Mouse (Mus musculus) urinary bladder, postnatal 4 days (tissue): ENCODE results near the gene Aif1l.
"Not testable (repeated sequence)": the region's sequence is repeated elsewhere in the genome, so short reads cannot be mapped to it uniquely, and the experiment has no call there.

Experiments used
- DNase-seq, 2 experiments: peaks; one replicate each; pipeline ENCODE4 v3.0.0; 2021 to 2022; ENCODE audit warnings: low spot score in 2 of 2

The Aif1l gene

DNA sequence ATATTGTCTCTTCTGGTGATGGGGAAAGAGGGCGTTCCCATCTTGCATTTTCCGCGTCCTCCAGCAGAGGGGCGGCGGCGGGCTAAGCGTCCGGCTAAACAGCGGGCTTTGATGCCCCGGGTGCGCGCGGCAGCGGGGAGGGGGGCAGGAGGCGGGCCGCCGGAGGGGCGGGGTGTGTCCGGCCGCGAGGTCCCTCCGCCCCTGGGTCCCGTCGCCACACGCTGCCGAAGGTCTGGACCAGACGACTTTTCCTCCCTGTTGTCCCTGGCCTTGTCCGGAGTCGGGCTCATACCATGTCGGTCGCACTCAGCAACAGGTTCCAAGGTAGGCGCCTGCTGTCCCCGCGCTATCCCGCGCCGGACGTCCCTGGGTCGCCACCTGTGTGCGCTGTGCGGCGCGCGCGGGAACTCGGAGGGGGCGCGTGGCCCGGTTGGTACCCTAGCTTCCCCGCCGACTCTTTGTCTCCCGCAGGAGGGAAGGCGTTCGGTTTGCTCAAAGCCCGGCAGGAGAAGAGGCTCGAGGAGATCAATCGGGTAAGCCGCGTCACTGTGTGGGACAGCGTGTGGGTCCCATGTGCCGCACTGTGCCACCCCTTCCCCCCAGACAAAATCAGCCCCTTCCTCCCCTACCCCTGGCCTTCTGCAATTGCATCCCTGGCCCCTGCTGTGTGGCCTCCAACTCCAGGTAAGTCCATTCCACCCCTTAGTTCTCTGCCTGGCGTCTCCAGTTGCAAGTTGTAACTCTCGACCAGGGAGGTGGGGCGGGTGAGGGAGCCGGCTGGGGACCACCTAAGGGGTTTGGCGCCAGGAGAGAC lies at the start of gene Aif1l:
Gene Aif1l, plus strand, starts transcription at position 82 of the 814 bp plus-strand sequence.
- peak; percentile 73 to 77 for DNase-seq

DNA sequence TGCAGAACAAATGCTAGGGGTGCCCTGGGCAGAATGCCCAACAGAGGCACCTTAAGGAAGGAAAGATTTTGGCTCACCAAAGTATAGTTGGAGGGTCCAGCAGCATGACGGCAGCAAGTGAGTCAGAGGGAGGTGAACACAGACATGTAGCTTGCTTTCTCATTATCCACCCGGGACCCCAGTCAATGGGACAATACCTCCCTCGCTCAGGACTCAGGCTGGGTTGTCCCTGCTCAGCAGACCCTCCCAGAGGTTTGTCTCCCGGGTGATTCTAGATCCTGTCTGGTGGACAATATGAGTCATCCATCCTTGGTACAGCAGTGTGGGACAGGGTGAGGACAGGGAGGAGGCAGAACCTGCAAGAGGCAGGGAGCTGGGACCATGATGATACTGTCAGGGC lies 49.0 kb upstream of the Aif1l start:
- no peak for DNase-seq

- peak in 1 of 2 experiments; percentile 39 for DNase-seq
These were observed 48.1 kb upstream of the Aif1l start for GRCm38 (mm10) chr2:31901659-31902362.

DNA sequence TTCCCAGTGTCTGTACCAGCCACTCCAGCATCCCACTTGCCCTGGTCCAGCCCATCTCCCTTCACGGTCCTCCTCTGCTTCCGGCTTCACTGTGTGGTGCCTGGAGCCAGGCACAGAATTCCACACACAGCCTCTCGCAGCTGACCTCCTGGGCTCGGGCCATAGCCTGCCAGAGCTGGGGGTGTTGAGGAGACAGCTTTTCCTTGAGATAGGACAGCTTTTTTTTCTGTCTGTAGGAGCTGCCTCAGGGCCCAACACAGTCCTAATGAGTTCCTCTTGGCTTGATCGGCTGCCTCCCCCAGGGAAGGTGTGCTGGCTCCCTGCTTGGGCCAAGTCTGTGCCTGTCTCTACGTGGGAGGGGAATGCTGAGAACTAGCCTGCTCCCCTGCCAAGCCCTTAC lies 45.9 kb upstream of the Aif1l start:
- DNase-seq = no peak

GRCm38 (mm10) chr2:31904622-31905021 lies 45.3 kb upstream of the Aif1l start:
- no peak for DNase-seq

GRCm38 (mm10) chr2:31905682-31906081 lies 44.3 kb upstream of the Aif1l start:
- no peak for DNase-seq

DNA sequence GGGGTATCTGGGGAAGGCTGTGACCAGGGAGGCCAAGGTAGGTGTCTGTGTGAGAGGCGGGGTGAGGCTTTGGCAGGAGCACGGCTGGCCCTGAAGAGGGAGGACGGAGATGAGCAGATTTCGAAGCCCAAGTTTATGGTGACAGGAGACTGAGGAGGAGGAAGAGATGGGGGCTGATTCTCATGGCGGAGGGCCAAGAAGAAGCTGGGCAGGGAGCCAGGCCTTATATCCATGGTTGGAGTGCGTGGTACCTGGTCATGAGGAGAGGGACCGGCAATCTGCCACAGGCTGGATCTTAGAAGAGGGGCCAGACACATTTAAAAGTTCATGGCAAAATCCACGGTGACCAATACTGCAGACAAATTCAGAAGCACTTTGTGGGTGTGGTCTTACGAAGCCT lies 43.5 kb upstream of the Aif1l start:
- no peak for DNase-seq

DNA sequence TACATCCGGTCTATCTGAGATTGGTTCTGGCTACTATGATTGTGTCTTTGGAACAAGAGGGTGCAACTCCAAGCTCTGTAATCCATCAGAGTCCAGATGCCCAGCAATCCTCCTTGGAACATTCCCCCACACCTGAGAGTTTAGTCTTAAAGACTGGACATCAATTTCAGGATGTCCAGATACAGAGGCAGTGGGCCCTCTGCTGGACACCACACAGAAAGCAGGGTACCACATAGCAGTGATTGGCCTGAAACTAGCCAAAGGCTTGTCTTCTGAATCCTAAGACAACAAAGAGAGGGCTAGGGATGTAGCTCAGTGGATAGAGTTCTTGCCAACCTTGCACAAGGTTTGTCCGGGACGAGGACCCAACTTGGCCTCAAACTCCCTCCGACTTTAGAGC lies 37.4 kb upstream of the Aif1l start:
- DNase-seq = no peak

DNA sequence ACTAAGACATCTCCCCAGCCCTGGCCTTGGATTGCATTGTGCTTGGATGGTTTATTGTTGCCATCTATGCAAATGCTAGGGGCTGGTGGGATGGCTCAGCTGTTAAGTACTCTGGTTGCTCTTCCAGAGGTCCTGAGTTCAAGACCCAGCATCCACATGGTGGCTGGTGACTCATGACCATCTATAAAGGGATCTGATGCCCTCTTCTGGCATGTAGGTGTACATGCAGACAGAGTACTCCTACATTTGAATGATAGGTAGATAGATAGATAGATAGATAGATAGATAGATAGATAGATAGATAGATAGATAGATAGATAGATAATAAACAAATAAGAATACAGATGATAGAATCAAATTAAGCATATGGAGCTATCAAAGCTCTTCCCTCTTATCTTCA lies 35.7 kb upstream of the Aif1l start:
- not testable (repeated sequence) for DNase-seq

DNA sequence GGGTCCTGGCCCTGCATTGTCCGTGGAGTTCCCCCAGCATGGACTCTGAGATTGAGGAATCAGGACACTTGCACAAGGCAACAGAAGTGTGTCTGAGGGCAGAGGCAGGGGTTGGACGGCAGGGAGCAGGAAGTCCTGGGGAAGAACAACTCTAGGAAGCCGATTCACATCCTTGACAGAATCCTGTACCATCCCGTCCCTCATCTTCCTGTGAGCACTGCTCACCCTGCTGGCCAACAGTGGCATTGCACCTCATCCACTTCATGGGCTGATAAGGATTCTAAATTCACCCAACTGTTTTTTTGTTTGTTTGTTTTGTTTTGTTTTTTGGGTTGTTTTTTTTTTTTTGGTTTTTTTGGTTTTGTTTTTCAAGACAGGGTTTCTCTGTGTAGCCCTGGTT lies 34.8 kb upstream of the Aif1l start:
- peak; percentile 56 to 82 for DNase-seq

DNA sequence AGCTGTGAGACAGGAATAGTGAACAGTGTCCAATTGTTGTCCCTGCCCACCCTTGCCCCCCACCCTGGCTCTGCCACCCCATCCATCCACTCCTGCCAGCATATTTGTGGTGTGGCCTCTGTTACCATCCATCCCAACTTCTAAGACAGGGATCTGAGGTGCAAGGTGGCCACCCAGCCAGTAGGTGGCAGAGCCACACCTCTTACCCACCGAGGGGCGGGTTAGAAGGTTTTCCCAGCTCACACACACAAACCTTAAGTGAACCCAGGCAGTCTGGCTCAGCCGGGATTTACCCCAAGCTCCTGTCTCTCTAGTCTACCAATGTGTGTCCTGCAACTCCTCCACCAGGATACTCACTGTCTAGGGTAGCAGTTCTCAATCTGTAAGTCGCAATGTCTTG lies 32.3 kb upstream of the Aif1l start:
- no peak for DNase-seq

DNA sequence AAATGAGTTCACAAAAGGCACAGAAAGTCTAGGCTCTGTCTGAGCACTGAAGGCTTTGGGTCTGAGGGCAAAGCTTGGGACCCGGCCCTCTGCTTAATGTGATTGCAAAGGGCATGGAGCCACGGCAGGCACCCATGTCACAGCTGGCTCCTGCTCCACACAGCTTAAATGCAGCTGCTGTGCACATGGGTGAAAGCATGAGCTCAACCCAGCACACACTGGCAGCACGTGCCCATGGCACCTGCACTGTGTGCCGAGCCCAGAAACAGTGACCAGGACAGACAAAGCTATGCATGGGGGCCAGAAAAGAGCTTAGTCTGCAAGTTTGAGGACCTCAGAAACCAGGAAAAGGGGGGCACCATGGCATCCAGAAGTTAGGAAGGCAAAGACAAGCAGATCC lies 26.3 kb upstream of the Aif1l start:
- DNase-seq = no peak

DNA sequence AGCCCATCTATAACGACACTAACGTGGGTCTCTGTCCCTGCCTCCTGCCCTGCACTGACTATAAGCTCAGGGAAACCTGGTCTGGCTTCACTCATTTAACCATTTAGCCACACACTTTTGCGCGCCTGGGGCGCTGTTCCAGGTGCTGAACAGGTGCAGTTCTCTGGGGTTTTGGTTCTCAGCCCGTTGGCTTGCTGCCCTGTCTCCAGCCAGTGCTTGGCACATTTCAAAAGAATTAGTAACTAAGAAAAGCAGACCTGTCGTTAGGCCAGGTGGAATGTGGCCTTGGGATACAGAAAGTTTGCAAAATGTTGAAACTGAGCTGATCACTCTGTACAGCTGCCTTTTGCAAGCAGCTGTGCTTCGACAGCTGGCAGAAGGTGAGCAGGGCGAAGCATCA lies 25.1 kb upstream of the Aif1l start:
- DNase-seq = no peak

DNA sequence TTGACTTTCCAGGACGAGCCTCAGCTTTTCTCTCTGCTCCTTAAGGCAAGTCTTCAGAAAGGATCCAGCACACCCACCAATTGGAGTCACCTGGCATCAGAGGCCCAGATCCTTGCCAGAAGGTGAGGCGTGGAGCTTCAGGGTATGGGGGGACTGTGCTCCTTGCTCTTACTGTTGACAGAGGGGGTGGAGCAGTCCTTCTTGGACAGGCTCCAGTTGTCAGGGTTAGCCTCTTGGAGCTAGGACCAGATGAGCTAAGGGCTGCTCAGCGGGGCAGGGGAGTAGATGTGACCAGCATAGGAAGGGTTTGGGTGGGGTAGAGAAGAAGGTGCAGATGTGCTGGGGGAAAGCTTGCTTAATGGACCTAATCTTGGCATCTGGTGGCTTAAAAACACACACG lies 24.0 kb upstream of the Aif1l start:
- DNase-seq = no peak

GRCm38 (mm10) chr2:31929664-31930063 lies 20.3 kb upstream of the Aif1l start:
- no peak for DNase-seq

- DNase-seq = no peak
These were observed 15.4 kb upstream of the Aif1l start for GRCm38 (mm10) chr2:31934551-31934950.

DNA sequence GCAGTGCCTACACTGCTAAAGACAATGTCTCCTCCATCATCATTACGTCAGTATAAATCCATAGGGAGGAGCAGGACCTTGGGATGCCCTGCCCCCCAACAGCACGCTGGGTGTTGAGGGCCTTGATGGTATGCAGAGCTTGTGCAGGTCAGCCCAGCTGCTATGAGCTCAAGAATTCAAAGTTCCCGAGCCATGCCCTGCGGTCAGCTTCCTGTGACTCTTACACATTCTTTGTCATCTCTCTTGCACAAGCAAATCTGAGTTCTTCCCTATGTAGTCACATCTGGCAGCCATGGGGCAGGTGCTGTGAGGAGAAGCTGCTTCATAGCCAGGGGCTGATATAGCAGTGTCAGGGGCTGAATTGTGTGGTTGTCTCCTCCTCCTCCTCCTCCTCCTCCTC lies 14.9 kb upstream of the Aif1l start:
- no peak for DNase-seq

DNA sequence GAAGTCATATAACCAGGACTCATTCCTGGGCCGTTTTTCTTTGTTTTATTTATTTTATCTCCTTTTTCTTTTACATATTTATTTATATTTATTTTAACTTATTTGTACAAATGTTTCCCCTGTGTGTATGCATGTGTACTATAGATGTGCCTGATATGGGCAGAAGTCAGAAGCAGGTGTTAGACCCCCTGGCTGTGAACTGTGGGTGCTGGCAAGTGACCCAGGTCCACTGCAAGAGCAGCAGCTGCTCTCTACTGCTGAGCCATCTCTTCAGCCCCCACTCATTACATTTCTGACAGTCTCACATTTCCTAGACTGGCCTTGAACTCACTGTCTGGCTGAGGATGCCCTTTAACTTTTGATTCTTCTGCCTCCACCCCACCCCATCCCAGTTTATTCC lies 11.6 kb upstream of the Aif1l start:
- DNase-seq = no peak

DNA sequence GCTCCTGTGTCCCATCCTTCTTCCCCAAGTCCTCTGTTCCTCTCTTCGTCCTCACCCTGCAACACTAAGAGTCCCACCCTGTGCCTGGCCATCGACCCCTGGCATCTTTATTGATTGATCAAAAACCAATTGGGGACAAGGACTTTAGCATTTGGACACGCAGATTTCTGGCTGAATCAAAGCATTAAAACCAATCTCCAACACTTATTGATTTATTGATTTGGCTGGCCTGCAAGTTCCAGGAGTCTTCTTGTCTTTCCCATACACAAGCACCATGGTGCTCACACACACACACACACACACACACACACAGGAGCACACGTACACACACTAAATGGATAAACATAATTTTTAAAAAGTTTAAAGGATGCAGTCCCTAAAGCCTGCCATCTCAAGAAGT lies 6.9 kb upstream of the Aif1l start:
- DNase-seq = no peak

DNA sequence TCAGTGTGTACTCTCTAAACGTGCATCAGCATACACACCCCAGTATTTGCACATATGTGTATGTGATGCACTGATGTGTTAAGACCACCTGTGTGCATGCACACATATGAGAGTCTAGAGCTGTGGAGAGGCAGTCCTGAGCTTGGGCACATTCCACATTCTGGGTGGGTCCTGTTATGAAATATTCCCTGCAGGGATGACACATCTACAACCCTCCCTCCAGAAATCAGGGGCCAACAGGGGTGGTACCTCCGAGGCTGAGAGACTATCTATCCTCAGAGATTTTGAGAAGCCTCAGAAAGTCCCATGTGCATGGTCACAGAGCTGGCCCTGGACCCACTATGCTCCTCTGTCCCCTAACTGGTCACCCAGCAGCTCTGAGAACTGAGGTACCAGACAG lies 4.4 kb upstream of the Aif1l start:
- DNase-seq = no peak

DNA sequence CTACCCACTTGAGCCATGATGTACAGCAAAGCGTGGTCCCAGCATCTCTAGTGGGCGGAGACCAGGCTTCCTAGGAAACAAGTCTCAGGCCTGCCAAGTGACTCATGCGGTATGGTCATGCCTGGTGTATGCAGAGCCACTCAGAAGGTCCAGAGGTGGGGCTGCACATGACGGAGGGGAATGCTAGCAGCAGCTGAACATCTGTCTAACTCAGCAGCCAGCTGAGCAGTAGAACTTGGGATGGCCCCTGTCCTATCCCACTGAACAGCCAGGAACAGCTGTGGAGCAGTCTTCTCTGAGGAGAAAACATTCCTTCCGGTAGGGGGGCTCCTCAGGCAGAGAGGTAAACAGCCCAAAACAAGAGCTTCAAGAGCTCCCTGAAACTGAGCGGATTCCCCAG lies 1.5 kb upstream of the Aif1l start:
- peak in 1 of 2 experiments; percentile 46 for DNase-seq

- DNase-seq = no peak
These were observed 1.1 kb upstream of the Aif1l start for GRCm38 (mm10) chr2:31948801-31949200.

DNA sequence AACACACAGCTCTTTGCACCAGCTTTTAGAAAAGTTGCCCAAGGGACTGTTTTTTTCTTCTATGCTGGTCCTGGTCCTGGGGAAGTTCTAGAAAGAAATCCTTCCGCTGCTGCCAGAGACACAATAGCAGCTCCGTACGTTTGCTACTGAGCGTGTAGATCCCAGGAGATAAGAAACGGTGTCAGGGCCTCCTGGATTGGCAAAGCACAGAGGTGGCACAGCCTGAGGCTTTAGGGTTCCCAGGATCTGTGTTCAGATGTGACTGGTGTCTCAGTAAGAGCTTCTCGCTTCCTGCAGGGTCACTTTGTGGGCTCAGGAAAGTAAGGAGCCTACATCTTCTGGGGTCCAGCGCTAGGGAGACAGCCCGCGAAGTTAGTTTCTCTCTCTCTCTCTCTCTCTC lies 1.0 kb downstream of the Aif1l start:
- DNase-seq = no peak
